Mouse (Mus musculus): Measurements from ENCODE around the gene Ptpn4. TPM values are rescaled to one million over a fixed set of nuclear protein-coding genes. Genes with fewer than 3 reads are reported as not detected.

The Ptpn4 gene
- 1.3 and 1.4 TPM in 2 replicates for polyA plus RNA-seq (2012; rRNA removed)

GRCm38 (mm10) chr1:119837035-119837751 lies at the start of gene Ptpn4:
TSS of gene Ptpn4 (minus strand) at chr1:119837613.

GRCm38 (mm10) chr1:119648205-119649111 lies 189.0 kb downstream of the Ptpn4 start, which contains the start of gene Epb41l5:
TSS of gene Epb41l5 (minus strand) at chr1:119649000.

Other genes with a start within 250 kb of the Ptpn4 start
- gene Epb41l5, start 188.6 kb downstream of the Ptpn4 start, polyA plus RNA-seq (2012; rRNA removed), result 5.8 and 6.5 TPM in 2 replicates
- 2.8 and 3.0 TPM in 2 replicates for gene Tmem177, start 75.6 kb upstream of the Ptpn4 start, polyA plus RNA-seq (2012; rRNA removed)
- gene Cfap221, start 159.6 kb upstream of the Ptpn4 start, polyA plus RNA-seq (2012; rRNA removed), result 0.02 and 0.03 TPM in 2 replicates
- gene Sctr, start 169.3 kb upstream of the Ptpn4 start, polyA plus RNA-seq (2012; rRNA removed), result 0.01 TPM in 1 of 2 replicates, not detected in the other
- gene Tmem37, start 236.5 kb upstream of the Ptpn4 start, polyA plus RNA-seq (2012; rRNA removed), result 26.9 and 33.3 TPM in 2 replicates

All from liver, embryonic 14 days (tissue).